Mouse (Mus musculus): ENCODE data around the gene Olfr986.

DNA sequence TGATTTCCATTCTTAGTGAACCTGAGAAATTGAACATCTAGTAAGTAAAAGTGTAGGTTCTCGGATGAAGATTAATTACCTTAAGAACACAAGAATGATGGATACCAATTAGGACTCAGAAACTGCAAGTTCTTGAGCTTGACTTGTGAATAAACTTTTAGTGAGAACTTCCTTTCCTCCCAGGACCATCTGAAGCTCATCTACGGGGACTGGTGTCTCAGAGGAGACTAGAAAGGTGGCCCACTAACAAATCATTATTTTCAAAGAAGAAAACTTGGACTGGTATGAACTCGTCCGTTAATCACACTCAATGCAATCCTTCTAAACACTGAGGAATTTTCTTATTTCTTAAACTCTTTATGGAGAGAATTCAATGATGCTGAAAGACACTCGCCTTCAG is at the start of gene Olfr986:
- TF ChIP-seq CTCF (conservative IDR thresholded peaks at IDR 0.05; ENCODE audit: low read length) = no peak
- no peak for TF ChIP-seq POU5F1 (IDR thresholded peaks at IDR 0.05; ENCODE audit: borderline replicate concordance, low read length)
- no peak for TF ChIP-seq NANOG (IDR thresholded peaks at IDR 0.05; ENCODE audit: borderline replicate concordance, low read length)

Measured in E14TG2a.4 (cell line).